Mouse (Mus musculus) C2C12 (cell line): ENCODE data around the gene Ddx17.

Experiments used
- CTCF ChIP-seq: IDR thresholded peaks from one replicate; pipeline ENCODE4 v1.5.1; 2011; ENCODE audit not compliant: control insufficient read depth, insufficient read depth, insufficient read length
- MAX ChIP-seq: IDR thresholded peaks from one replicate; pipeline ENCODE4 v1.6.1; 2011; ENCODE audit warnings: mild to moderate bottlenecking, control low read depth
- MYOG ChIP-seq: IDR thresholded peaks from one replicate; pipeline ENCODE4 v1.6.1; 2011; ENCODE audit not compliant: control insufficient read depth, insufficient read length; ENCODE audit errors: extremely low read depth
- USF1 ChIP-seq: IDR thresholded peaks from one replicate; pipeline ENCODE4 v1.6.1; 2011; ENCODE audit warnings: low read depth, mild to moderate bottlenecking, control low read depth, moderate library complexity

DNA sequence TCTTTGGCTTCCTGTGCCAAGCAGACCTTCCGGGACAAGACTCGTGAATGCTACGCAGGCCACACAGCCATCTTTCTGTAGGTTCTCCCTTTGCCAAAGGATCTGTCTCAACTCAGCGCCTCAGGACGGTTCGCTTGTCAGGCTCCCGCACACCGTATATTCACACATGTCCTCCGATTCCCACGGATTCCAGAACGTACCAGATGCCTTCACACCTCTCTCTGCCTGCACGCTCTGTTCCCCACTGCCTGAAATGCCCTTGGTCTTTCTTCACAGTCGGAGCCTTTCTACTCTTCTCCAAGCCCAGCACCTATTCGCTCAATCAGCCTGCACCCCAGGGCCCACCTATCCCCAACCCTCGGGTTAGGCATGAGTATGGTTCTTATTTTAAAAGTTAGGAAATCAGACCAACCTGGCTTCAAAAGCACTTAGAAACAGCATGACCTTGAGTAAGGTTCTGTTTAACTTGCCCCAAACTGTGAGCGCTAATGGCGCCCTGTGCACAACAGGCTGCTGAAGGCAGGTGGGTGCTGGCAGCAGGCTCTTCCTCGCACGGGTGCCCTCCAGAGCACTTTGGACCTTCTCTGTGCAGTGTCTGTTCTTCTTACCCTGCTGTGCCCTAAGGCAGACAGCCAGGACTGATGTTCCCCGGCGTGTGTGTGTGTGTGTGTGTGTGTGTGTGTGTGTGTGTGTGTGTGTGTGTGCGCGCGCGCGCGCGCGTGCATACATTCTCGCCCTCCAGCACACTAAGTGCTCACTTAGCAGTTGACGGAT lies 39.3 kb downstream of the Ddx17 start:
- TF ChIP-seq CTCF (no peak), USF1 (no peak), MYOG (no peak), MAX (no peak)
